Mouse (Mus musculus): ENCODE measurements around the gene 6030452D12Rik.

The 6030452D12Rik gene

GRCm38 (mm10) chr8:106554011-106554410, 53.7 kb downstream of the 6030452D12Rik start:
- in situ Hi-C loops (cut with MboI; ENCODE audit: unreplicated experiment in 2 of 2), result no loop called here

- in situ Hi-C loops (cut with MboI; ENCODE audit: unreplicated experiment in 2 of 2), result no loop called here
These were observed 55.8 kb downstream of the 6030452D12Rik start for GRCm38 (mm10) chr8:106556068-106556645.

Measured in v-Abl transformed pro-B cells (cell line).